ENCODE assay signal across 8 mouse cellular contexts in genomic region chr2:168954376-168954775, GRCm38 (mm10). TPM values are rescaled to one million over a fixed set of nuclear protein-coding genes. Genes with fewer than 3 reads are reported as not detected.
A peak's percentile ranks its signal among the peaks of the same experiment; 100 is the strongest.
DNase-seq lines count a peak whose midpoint lies in the region; ATAC-seq and TF ChIP-seq lines count a peak whose summit lies in the region.

No protein-coding gene starts in this region.

- H3K27me3 ChIP-seq in spleen, adult 2 months (ENCODE audit: control insufficient read depth, insufficient read depth, low read length), result no peaks in the 10 kb centered on the region
- no peaks in the 10 kb centered on the region for H3K27me3 ChIP-seq in kidney, postnatal 0 days (ENCODE audit: insufficient read depth, low read length)
- H3K27me3 ChIP-seq in midbrain, embryonic 15.5 days (replicated peaks), result no peaks in the 10 kb centered on the region

- ATAC-seq in CD4-positive, CD25-positive, alpha-beta regulatory T cell, adult 4 months, result no peak
- no peak for ATAC-seq in kidney, postnatal 0 days (replicated peaks; ENCODE audit: low FRiP score, low read depth)
- ATAC-seq in midbrain, embryonic 15.5 days (replicated peaks), result no peak

- DNase-seq in CD4-positive, CD25-positive, alpha-beta regulatory T cell, adult 2 months (ENCODE audit: low read depth, low spot score), result peak; percentile 11
- no peak for DNase-seq in spleen, adult 2 months (ENCODE audit: low read depth in 1 of 2, low spot score in 2 of 2)
- no peak for DNase-seq in spleen, postnatal 36 days (ENCODE audit: low spot score in 2 of 2)
- peak; percentile 15 for DNase-seq in kidney, postnatal 0 days (ENCODE audit: low spot score)
- DNase-seq in layer of hippocampus, postnatal 10 days (ENCODE audit: low spot score in 2 of 2), result no peak
- no peak for DNase-seq in adrenal gland, adult (ENCODE audit: inconsistent age in 2 of 2, low spot score in 1 of 2)

- H3K9ac ChIP-seq in kidney, postnatal 0 days (ENCODE audit: low read depth, low read length), result peak overlapping the region; percentile 94
- peak overlapping the region; percentile 88 for H3K9ac ChIP-seq in midbrain, embryonic 15.5 days

- peaks cover 7% of the 10 kb centered on the region; the same call in 1 of the 2 replicates for H3K4me1 ChIP-seq in spleen, adult 2 months (ENCODE audit: control insufficient read depth, insufficient read depth, insufficient read length)
- H3K4me1 ChIP-seq in kidney, postnatal 0 days (replicated peaks; ENCODE audit: insufficient read depth, low read length), result peaks cover 11% of the 10 kb centered on the region; the same call in 1 of the 2 replicates
- H3K4me1 ChIP-seq in midbrain, embryonic 15.5 days, result peaks cover 18% of the 10 kb centered on the region

- H3K36me3 ChIP-seq in spleen, adult 2 months (ENCODE audit: control insufficient read depth, insufficient read depth, low read length), result peaks cover 7% of the 10 kb centered on the region; the same call in 1 of the 2 replicates
- peaks cover 19% of the 10 kb centered on the region for H3K36me3 ChIP-seq in kidney, postnatal 0 days (ENCODE audit: insufficient read depth, low read length)
- H3K36me3 ChIP-seq in midbrain, embryonic 15.5 days (replicated peaks), result peaks cover 5% of the 10 kb centered on the region

- H3K4me3 ChIP-seq in spleen, adult 2 months (ENCODE audit: extremely low read depth, insufficient read depth, insufficient read length), result peak overlapping the region; percentile 77
- H3K4me3 ChIP-seq in kidney, postnatal 0 days (replicated peaks; ENCODE audit: low read depth, low read length), result peak overlapping the region; percentile 87
- peak overlapping the region; percentile 88 for H3K4me3 ChIP-seq in midbrain, embryonic 15.5 days

- TF ChIP-seq CTCF in spleen, adult 2 months (IDR thresholded peaks at IDR 0.05; ENCODE audit: extremely low read depth, insufficient read depth, insufficient read length, insufficient replicate concordance), result no peak
- TF ChIP-seq CTCF in kidney, postnatal 0 days (IDR thresholded peaks at IDR 0.05; ENCODE audit: low read depth), result no peak

- no peak for TF ChIP-seq POLR2A in spleen, adult 2 months (IDR thresholded peaks at IDR 0.05; ENCODE audit: low read depth, low read length)

- peak overlapping the region; percentile 96 for H3K4me2 ChIP-seq in kidney, postnatal 0 days (ENCODE audit: low read length)
- H3K4me2 ChIP-seq in midbrain, embryonic 15.5 days, result peak overlapping the region; percentile 97

- H3K27ac ChIP-seq in spleen, adult 2 months (ENCODE audit: insufficient read depth, low read length), result no peak overlapping the region
- H3K27ac ChIP-seq in kidney, postnatal 0 days, result peak overlapping the region; percentile 90; the same call in 1 of the 2 replicates
- no peak overlapping the region for H3K27ac ChIP-seq in midbrain, embryonic 15.5 days

- H3K9me3 ChIP-seq in kidney, postnatal 0 days (replicated peaks; ENCODE audit: low read length), result no peaks in the 10 kb centered on the region
- H3K9me3 ChIP-seq in midbrain, embryonic 15.5 days, result no peaks in the 10 kb centered on the region

- WGBS in spleen, adult 2 months, result 12% methylated on average over 8 of the region's 8 CpGs
- 7% methylated on average over 8 of the region's 8 CpGs for WGBS in kidney, postnatal 0 days
- WGBS in midbrain, embryonic 15.5 days, result 10% methylated on average over 8 of the region's 8 CpGs

RNA-seq across cellular contexts. Expression of gene Zfp64, which starts 1.0 kb away (rescaled TPM):
- polyA plus RNA-seq in CD4-positive, CD25-positive, alpha-beta regulatory T cell, adult 4 months (2017; shearing (Covaris generic)), result 10 to 100 TPM; 26.5 to 40.1 TPM
- polyA plus RNA-seq in spleen, adult 2 months (2012; rRNA removed), result 21.3 and 25.3 TPM in 2 replicates
- polyA plus RNA-seq in kidney, postnatal 0 days (2015; fragmentation: Nextera tagmentation; extraction: Ambion mirVana), result 20.4 and 22.0 TPM in 2 replicates
- 44.5 and 46.9 TPM in 2 replicates for polyA plus RNA-seq in midbrain, embryonic 15.5 days (2015; fragmentation: Nextera tagmentation; extraction: Ambion mirVana)
- total RNA-seq in layer of hippocampus, postnatal 10 days (2021), result 10 to 100 TPM; 19.3 to 19.8 TPM

Comparison
In these comparisons a context has a peak if more than half of its experiments do, and no peak if none do; other contexts are left out.
1. DNase-seq: peak in CD4-positive, CD25-positive, alpha-beta regulatory T cell, adult 2 months (single experiment) and kidney, postnatal 0 days (single experiment); none in spleen, adult 2 months (0 of 2), spleen, postnatal 36 days (0 of 2), layer of hippocampus, postnatal 10 days (0 of 2) and adrenal gland, adult (0 of 2).
2. Peak in every context shown above with its lines, with median percentiles within 50 percentile points of each other: H3K4me3 ChIP-seq.